Mouse (Mus musculus) CD4-positive, CD25-positive, alpha-beta regulatory T cell, adult 2 months (primary cell): Measurements from ENCODE around the gene Ndrg3.

Experiments used
- DNase-seq: peaks from one replicate; pipeline ENCODE4 v3.0.0-alpha.2; 2012; ENCODE audit warnings: low read depth, low spot score

Ndrg3 gene

DNA sequence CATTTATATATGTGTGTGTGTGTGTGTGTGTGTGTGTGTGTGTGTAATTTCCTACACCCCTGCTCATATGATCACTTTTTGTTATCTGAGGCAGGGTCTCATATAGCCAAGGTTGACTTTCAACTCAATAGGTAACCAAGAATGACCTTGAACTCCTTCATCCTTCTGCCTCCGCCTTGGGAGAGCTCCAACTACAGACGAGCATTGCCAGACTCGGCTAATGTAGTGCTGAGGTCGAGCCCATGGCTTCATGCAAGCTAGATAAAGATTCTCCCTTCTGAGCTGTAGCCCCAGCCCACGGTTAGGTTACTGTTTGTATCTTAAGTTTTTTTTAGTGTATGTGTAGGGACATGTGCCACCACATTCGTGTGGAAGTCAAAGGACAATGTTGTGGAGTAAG is 90.0 kb downstream of the Ndrg3 start:
- DNase-seq: no peak

DNA sequence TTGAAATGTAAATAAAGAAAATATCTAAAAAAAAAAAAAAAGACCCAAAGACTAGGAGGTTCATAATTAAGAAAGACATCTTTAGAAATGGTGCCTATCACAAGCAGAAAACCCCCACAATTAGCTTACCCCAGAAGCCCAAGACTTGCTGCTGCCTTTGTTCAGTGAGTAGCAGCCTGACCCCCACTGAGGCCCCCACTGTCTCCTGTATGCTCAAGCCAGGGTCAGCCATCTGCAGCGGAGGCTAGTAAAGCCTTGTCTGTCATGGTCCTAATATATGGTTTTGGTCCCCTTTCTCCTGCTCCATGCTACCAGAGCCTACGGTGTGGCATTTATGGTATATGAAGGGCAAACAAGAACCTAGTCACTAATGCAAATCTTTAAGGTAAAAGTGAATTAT is 90.5 kb downstream of the Ndrg3 start:
- DNase-seq: no peak

DNA sequence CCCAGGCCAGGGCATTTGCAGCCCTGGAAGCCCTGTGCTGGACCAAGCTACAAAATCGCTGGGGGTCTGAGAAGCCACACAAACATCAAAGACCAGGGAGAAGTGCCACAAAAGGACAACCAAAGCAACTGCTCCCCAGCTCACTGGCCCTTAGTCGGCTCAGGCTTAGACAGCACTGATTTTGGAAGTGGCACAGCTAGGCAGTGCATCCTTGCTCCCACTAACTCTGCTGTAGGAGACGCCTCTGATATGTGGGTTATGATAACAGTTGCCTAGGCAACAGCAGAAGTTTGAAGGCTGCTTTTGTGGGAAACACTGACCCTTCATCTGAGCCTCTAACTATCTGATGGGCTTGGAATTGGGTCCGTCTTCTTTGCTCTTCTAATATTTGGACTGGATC is 92.7 kb downstream of the Ndrg3 start:
- no peak for DNase-seq

DNA sequence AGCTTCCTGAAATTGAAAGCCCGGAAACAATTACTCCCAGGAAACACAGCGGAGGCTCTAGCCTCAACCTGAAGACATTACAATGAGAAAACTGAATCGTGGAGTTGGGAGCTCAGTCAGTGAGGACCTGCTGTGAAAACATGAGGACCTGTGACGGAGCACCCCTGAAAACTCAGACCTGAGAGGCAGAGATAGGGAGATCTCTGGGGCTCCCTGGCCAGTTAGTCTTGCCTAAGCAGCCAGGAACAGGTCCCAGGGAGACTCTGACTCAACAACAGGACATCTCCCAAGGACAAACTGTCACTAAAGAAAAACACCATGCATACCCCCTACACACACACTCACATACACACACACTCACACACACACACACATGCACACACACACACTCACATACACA is 93.5 kb downstream of the Ndrg3 start:
- DNase-seq: no peak

DNA sequence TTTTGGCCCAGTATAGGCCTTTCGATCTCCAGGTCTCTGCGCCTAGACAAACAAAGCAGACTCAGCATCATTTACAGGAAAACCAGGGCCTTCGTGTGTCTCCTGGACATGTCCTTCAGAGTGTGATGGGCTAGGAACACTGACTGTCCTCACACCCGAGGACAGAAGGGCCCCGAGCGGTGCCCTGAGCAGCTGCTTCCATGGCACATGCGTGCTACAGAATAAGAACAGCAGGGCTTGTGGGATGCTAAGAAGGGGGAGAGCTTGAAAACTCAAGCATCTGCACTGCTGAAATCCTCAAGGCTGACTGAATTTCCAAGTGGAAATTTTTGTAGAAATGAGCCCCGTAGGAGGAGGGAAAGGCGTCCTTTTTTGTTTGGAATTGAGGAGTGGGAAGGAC is 94.8 kb downstream of the Ndrg3 start:
- DNase-seq: no peak

DNA sequence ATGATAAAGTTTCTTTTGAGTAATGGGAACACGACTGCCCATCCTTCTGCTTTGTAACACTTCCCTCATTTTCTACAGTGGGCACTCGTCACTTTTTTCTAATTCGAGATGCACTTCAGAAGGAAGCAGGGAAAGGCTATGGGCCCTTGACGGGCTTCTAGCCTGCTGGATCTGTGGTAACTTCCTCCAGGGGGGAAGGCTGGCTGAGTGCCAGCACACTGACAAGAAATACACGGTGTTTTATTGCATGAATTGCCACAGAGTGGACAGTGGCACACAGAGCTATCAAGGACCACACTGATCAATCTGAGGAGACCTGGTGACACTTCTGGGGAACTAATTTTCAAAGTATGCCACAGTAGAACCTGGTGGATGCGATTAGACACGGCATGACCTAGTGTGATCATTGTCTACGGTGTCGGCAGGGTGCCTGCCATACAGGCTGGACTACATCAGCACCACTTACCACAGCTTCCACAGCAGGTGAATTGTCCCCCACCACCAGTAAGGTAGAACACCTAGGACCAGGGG is 95.4 kb downstream of the Ndrg3 start:
- no peak for DNase-seq

DNA sequence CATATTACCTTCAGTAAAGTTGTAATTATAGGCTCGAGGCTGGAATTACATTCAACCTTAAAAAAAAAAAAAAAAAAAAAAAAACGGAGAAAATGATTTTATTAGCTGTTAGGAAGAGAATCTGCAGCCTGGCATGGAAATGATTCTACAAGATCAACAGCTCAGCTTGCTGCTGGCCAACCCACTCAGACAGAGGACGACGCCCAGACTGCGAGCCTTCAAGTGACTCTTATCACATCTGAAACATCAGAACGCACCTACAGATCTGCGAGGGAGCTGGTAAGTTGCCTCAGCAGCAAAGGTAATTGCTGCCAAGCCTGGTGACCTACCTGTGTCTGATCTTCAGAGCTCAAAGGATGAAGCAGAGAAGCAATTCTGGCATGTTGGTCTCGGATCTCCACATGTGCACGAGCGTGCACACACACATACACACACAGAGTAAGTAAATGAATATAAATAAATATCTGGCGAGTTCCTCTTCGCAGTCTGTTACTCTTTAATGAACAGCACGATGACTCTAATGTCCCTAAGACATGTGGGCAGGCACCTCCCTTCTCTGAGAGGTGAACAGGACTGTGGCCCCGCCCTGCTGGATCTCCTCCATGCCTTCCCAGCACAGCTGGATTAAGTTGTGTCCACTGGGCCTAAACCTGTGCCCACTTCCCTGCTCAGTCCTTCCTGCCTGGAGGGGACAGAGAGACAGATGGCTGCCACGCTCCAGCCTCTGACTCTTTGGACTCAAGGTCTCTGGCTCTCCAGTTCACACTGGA is 97.2 kb downstream of the Ndrg3 start:
- DNase-seq: no peak

DNA sequence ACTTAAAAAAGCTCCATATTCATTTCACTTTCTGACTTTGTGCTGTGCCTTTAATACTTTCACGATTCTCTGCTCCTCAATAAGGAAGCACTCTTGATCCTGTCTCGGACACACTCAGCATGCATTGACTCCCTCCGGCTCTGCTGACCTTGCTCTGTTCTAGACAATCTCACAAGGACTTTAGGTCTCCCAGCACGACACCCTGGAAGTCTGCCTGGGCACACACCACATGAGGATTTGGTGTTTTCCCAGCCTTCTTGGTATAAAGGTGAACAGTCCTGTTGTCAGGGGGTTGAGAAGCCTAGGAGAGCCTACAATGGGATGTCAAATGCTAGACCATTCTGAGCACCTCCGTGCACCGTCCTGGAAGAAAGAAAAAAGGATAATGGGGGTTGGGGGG is 99.0 kb downstream of the Ndrg3 start:
- no peak for DNase-seq

DNA sequence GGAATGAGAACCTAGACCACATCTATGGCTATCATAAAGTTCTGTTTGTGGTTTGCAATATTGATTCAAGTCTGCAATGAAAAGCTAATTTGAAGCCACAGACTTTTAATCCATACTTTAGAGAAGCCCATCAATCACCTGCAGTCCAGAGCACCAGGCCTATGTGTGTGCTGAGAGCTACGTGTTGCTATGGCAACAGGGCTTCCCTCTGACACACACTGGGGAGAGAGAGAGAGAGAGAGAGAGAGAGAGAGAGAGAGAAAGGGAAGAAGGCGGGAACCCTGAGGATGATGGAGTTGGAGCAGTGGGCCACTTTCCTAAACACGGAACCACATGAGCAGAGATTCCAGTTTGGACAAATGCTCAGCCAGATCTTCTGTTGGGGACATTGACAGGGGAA is 99.6 kb downstream of the Ndrg3 start:
- no peak for DNase-seq

DNA sequence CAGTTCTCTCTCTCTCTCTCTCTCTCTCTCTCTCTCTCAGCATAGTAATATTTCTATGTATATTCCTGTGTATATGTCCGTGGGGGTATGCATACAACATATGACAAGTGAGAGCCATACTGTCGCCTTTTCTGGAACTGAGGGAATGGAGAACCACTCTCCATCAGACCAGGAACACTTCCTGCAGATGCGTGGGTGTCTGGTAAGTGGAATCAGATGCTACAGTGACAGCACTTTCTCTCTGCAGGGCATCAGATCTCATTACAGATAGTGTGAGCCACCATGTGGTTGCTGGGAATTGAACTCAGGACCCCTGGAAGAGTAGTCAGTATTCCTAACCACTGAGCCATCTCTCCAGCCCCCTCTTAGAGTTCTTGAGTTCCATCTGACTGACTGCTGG is 103.4 kb downstream of the Ndrg3 start:
- DNase-seq: no peak

DNA sequence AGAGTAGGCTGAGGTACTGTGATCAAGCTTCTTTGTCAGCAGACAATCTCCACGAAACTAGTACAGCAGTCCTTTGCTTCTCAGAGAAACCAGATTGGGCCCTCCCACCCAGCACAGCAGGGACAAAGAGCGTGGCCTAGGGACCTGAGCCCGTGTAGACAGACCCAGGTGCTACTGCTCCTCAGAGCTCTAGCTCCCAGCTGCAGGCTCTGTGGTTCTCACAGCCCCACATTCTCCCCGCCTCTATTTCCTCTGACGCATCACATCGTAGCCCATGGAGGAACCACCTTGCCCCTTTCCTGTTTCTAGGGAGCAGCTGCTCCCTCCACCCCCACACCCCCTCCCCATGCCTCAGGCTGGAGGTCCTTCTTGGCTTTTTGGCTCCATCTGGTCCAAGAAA is 104.8 kb downstream of the Ndrg3 start, which contains the start of gene Sla2:
TSS of gene Sla2 (minus strand) at position 176 of the 400 bp plus-strand sequence.
- peak; percentile 84 for DNase-seq

DNA sequence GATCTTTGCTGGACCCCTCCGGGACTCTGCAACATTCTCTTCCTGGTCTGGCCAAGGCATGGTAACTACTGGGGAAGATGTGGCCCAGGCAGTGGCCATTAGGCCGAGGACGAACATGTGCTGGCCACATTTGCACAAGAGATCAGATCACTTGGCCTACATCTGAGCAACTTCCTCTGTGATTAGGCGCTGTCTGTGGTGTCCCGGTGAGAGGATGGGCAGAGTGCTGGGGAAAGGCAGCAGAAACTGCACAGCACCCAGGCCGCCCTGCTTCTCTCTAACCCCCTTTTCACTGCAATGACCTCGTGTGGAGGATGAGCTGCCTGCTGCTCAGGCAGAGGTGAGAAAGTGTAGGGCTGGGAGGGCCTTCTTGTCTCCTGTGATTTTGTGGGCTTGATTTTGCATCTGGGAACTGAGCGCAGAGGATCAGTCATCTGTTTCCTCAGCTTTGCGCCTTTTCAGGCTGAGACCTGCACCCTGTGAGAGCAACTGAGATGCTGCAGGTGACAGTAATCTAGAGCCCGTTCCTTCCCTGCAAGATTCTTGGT is 105.7 kb downstream of the Ndrg3 start:
- DNase-seq: peak; percentile 39

DNA sequence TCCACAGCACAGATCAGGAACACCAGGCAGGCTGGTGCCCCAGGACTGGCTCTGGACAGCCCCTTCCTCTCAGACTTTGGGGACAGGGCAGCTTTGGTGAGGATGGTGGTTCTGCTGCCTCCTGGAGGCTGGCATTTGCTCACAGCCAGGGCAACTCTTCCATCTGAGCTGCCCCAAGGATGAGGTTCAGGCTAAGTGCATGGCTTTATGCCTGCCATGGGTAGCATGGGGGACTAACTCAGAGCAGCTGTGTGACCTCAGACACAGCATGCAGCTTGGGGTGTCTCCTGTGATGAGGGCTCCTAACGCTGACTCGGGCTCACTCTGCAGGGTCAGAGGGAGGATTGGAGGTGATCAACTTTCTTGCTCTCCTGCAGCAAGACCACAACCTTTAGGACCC is 106.2 kb downstream of the Ndrg3 start:
- DNase-seq: peak; percentile 18

DNA sequence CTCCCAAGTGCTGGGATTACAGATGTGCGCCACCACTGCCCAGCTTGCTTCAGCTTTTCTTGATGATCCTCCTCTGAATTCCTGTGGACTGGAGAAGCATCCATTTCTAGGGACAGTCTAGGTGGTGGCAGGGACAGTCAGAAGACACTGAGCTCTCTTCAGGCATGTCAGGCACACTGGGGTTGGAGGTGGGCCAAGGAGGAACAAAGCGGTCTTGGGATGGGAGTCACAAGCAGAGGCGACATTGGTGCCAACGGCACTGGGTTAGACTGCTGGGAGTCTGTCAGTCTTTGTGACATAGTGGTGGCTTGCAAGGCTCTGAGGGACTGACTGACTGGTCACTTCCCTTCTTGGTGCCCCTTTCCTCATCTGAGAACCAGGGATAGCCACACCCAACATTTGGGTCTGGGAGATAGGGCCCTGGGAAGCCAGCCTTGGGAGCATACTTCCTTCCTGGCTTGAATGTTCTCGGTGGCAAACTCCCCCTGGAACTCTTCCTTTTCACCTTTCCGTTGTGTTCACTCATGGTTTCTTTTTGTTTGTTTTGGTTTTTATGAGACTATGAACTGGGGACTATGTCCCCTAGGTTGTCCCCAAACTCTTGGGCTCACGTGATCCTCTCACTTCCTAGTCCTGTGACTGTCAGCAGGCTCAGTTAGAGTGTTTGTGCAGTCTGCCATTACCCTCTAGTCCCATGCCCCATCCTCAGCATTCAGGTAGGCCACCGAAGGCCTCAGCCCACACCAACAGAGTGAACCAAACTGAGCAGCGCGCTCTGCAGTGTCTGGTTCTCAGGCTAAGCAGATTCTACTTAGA is 107.3 kb downstream of the Ndrg3 start:
- peak; percentile 26 for DNase-seq

DNA sequence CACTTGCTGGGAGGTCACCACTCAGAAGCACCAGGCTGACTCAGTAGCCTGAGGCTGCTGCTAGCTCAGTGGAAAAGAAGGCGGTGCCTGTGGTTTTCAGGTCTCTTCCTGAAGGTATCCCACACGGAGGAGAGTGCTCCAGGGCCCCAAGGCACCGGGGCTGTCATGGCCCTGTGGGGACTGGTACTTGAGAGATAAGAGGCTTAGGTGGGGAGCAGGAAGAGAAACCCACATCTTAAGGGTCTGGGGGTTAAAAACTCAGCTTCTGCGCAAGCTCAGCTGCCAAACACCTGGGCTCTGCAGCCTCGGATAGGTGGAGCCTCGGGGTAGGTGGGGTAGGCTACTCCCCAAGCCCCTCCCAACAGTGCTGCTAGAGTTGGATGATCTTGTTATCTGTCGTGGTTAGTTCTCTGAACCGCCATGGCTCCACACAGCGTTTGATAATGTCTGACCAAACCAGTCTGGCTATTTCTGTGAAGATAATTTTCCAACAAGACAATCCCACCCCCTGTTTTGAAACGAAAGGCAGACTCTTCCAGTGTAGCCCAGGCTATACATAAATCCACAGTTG is 109.3 kb downstream of the Ndrg3 start:
- DNase-seq: peak; percentile 75

DNA sequence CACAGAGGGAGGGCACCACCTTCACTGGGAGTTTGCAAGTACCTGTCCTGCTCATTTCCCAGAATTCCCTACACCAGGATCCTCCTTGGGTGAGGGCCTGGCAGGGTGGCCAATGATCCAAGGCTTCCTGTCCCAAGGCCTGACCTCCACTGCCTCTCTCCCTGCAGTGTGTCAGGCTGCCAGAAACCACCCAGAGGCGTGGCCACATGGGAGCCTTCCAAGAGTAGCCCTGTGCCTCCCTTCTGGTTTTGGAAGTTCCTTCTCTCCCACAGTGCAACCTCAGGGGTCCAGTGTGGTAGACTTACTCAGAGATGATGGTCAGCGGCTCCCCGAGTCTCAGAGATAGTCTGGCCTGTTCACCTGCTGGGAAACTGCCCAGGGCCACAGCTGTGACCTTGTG is 112.3 kb downstream of the Ndrg3 start:
- DNase-seq: no peak

DNA sequence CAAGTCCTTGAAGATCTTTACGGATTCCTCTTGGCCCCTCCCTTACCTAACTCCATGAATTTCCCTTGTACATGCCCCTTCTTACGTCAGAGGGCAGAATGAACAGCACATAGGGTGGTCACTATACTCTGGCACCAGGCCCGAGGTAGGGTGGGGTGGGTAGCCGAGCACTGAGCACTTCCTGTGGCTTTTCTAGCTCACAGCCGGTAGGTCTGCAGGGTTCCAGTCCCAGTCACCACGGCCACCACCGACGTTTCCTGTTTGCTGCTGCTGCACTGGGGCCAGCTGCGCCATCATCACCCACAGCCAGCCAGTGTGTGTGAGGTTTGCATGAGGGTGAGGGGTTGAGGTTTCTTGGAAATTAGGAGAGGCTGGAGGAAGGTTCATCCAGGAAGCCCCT is 114.1 kb downstream of the Ndrg3 start:
- DNase-seq: peak; percentile 76
